Mouse (Mus musculus): ENCODE results near the gene Grin3b.

Gene Grin3b

GRCm38 (mm10) chr10:79960671-79961294 lies 9.7 kb upstream of the Grin3b start:
- no peak for DNase-seq (ENCODE audit: inconsistent age in 2 of 2, low spot score in 1 of 2)

GRCm38 (mm10) chr10:79964727-79965126 lies 5.8 kb upstream of the Grin3b start:
- no peak for DNase-seq (ENCODE audit: inconsistent age in 2 of 2, low spot score in 1 of 2)

GRCm38 (mm10) chr10:79965325-79965724 lies 5.2 kb upstream of the Grin3b start:
- no peak for DNase-seq (ENCODE audit: inconsistent age in 2 of 2, low spot score in 1 of 2)

DNA sequence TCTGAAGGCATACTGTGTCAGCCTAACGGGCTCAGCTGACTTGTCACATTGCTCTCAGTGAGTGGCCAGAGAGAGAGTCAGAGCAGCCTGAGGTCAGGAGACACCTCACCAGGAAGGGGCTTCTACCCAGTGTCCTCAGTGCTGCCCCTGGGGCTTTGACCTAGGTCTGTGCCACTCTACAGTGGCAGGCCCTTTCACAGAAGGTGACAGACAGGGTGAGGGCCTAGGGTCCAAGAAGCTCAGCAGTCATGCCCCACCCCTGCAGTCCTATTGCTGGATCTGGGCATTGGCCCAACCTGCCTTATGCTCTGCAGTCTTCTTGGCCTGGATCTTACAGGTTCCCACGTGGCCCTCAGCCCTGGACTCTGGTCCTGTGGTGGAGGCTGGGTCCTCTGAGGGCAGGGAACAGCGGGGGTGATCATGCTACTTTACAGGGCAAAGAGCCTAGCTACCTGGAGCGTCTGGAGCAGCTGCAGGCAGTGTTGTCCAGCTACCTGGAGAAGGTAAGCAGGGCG lies 3.6 kb upstream of the Grin3b start:
- DNase-seq (ENCODE audit: inconsistent age in 2 of 2, low spot score in 1 of 2) = peak in 1 of 2 experiments; percentile 40

- no peak for DNase-seq (ENCODE audit: inconsistent age in 2 of 2, low spot score in 1 of 2)
Measured at GRCm38 (mm10) chr10:79968181-79968580, 2.3 kb upstream of the Grin3b start.

GRCm38 (mm10) chr10:79969124-79969568 lies 1.4 kb upstream of the Grin3b start:
- no peak for DNase-seq (ENCODE audit: inconsistent age in 2 of 2, low spot score in 1 of 2)

DNA sequence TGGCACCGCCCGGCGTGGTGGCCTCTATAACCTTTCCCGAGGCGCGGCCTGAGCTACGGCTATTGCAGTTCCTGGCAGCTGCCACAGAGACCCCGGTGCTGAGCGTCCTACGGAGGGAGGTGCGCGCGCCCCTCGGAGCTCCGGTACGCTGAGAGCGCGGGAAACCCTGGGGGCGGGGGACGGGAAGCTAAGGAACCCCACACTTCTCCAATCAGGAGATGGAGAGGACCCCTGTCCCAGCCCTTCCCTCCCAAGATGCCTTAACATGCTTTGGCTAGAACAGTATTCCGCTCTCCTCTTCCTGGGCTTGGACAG lies 625 bp downstream of the Grin3b start:
- no peak for DNase-seq (ENCODE audit: inconsistent age in 2 of 2, low spot score in 1 of 2)

DNA sequence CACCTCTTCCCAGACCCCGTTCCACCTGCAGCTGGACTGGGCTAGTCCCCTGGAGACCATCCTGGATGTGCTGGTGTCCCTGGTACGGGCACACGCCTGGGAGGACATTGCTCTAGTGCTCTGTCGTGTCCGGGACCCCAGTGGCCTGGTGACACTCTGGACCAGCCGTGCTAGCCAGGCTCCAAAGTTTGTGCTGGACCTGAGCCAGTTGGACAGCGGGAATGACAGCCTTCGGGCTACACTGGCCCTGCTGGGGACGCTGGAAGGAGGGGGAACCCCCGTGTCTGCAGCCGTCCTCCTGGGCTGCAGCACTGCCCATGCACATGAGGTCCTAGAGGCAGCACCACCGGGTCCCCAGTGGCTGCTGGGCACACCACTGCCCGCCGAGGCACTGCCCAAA lies 2.3 kb downstream of the Grin3b start:
- peak in 1 of 2 experiments; percentile 28 for DNase-seq (ENCODE audit: inconsistent age in 2 of 2, low spot score in 1 of 2)

DNA sequence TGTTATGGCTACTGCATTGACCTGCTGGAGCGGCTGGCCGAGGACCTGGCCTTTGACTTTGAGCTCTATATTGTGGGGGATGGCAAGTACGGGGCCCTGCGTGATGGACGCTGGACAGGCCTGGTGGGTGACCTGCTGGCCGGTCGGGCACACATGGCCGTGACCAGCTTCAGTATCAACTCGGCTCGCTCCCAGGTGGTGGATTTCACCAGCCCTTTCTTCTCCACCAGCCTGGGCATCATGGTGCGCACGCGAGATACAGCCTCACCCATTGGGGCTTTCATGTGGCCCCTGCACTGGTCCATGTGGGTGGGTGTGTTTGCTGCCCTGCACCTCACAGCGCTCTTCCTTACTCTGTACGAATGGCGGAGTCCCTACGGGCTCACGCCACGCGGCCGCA lies 3.6 kb downstream of the Grin3b start:
- DNase-seq (ENCODE audit: inconsistent age in 2 of 2, low spot score in 1 of 2) = no peak

- no peak for DNase-seq (ENCODE audit: inconsistent age in 2 of 2, low spot score in 1 of 2)
Measured at GRCm38 (mm10) chr10:79974668-79975067, 4.2 kb downstream of the Grin3b start.

- DNase-seq (ENCODE audit: inconsistent age in 2 of 2, low spot score in 1 of 2) = no peak
Measured at GRCm38 (mm10) chr10:79976071-79976721, 5.7 kb downstream of the Grin3b start.

GRCm38 (mm10) chr10:79976722-79977107 lies 6.2 kb downstream of the Grin3b start:
- DNase-seq (ENCODE audit: inconsistent age in 2 of 2, low spot score in 1 of 2) = no peak

DNA sequence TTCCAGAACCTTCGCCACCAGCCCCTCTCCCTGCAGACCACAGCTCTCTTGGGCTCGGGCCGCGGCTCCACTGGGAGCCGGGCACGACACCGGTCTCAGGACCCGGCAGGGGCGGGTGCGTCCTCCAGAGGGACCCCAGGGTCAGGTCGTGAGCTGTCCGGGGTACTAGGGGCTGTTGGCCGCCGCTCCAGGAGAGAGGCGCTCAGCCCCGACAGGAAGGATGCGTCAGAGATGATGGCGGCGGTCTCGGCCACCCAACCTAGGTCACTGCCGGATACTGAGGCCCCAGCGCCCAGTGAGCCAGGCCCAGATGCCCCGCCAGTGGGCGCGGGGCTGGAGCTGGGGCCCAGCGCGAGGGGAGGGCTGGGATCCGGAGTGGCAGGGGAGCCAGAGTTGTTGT lies 6.8 kb downstream of the Grin3b start:
- no peak for DNase-seq (ENCODE audit: inconsistent age in 2 of 2, low spot score in 1 of 2)

- no peak for DNase-seq (ENCODE audit: inconsistent age in 2 of 2, low spot score in 1 of 2)
Measured at GRCm38 (mm10) chr10:79978061-79978460, 7.5 kb downstream of the Grin3b start.

DNA sequence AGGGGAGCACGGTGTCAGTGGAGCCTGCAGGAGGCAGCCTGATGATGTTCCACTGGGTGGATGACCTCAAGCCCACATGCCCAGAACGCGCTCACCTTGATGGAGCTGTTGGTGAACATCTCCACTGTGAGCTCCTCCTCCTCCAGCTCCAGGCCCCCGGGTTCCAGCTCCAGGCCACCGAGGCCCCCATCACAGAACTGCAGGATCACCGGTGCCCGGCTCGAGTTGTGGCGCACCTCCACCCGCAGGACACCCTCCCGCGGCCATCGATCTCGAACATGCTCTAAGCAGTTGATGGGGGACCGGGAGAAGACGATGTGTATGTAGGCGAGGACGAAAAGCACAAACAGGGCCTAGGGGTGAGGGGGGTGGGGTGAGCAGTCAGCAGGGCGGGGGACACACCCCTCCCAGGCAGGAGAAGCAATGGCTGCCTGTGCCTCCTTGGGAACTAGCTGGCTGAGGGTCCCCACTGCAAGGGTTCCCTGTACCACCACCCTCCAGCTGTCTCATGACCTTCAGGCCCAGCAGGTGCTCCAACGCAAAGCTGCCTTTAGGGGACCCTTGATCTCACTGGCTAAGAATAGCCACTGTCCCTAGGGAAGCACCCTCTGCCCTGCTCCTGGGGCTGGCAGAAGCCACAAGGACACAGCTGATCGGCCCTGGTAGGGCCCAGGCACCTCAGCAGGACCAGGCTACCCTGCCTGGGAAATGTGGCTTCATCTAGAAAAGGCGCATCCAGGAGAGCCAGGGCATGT lies 9.1 kb downstream of the Grin3b start:
- DNase-seq (ENCODE audit: inconsistent age in 2 of 2, low spot score in 1 of 2) = no peak

DNA sequence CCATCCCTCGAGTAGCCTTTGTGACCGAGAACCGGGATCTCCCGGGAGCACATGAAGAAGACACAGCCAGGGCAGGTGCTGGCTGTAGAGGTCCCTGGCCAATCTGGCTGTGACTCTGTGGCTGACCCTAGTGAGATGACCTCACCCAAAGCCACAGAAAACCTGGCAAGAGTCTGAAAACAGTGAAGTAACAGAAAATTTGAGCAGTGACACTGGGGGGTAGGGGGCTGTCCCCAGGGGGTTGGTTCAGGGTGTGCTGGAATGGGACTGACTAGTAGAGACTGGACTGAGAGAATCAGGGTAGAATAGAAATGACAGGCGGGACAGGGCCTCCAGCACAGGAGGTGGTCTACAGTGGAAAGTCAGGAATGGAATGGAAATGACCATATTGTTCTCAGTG lies 12.7 kb downstream of the Grin3b start:
- peak in 1 of 2 experiments; percentile 43 for DNase-seq (ENCODE audit: inconsistent age in 2 of 2, low spot score in 1 of 2)

DNA sequence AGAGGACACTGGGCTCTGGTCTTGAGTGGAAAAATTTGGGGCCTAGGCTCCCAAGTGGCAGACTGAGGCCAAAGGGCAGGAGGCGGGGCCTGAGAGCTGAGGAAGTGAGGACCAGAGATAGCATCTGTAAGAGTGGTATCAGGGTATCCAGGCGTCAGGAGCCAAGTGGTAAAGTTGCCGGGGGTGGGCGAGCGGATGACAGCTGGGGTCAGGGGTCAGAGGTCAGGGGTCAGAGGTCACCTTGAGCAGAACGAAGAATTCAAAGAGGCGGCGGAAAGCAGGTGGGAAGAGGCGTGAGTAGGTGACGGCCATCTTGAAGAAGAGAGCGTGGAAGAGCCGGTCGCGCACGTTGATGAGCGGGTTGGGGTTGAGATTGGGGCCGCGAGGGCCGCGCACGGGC lies 13.2 kb downstream of the Grin3b start:
- DNase-seq (ENCODE audit: inconsistent age in 2 of 2, low spot score in 1 of 2) = peak; percentile 83 to 91

- DNase-seq (ENCODE audit: inconsistent age in 2 of 2, low spot score in 1 of 2) = peak; percentile 91 to 96
Measured at GRCm38 (mm10) chr10:79984195-79984816, 13.8 kb downstream of the Grin3b start, which contains the start of gene Tmem259. TSS of gene Tmem259 (minus strand) at chr10:79984330.

DNA sequence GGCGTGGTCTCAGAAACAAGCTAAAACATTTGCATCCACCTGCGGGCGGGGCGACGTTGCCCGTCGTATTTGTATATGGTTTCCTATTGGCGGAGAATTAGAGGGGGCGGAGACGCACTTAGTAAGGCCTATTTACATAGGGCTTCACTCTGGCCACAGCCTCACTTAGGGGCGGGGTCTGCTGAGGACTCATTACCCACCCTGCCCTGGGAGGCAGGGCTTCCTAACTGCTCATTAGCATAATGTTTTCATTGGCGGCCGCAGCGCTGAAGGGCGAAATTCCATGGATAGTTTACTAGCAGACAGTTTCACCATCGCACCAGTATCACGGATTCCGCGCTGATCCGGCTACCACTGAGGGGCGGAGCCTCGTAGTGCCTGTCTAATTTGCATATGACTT lies 14.4 kb downstream of the Grin3b start:
- DNase-seq (ENCODE audit: inconsistent age in 2 of 2, low spot score in 1 of 2) = peak; percentile 98 to 99

DNA sequence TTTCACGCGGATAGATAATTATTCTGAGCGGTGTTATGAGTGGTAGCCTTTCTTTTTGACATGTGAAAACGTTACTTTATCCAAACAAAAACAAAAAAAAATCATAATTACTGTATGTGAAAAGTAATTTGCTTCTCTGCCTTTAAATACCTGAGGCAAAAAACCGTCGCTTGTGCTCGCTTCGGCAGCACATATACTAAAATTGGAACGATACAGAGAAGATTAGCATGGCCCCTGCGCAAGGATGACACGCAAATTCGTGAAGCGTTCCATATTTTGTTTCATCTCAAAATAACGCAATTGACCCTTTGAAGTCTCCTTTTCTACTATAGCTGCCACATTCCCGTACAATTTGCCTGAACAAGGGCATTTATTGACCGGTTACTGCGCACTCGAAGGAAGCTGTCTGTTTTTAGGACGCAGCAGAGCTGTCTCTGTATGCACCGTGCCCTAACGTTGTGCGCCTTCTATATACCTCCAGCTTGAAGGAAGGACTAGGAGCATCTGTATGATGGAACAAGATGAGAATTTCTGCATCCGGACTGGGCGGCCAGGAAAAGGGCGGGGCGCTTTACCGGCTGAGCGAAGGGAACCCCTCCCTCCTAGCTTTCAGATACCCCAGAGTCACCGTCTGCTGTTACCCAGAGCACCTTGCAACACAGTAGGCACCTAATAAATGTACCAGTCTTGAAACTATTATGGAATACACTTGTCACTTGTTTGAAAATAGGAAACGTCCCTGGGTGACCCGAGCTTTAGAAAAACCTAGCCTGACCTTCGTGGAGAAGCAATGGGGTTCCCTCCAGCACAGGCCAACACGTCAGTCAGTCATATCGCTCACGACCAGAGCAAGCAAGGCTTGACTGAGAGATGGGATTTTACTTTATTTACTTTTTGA lies 15.1 kb downstream of the Grin3b start:
- peak; percentile 76 to 90 for DNase-seq (ENCODE audit: inconsistent age in 2 of 2, low spot score in 1 of 2)

All from adrenal gland, adult (tissue).